Mouse (Mus musculus) myocyte (in vitro differentiated cells): Measurements from ENCODE around the gene Stra6. TPM values are rescaled to one million over a fixed set of nuclear protein-coding genes. Genes with fewer than 3 reads are reported as not detected.

Experiments
- H3K27me3 ChIP-seq: one replicate; pipeline ENCODE4 v1.6.1; 2011; ENCODE audit not compliant: control insufficient read depth, insufficient read depth, insufficient read length
- H3K36me3 ChIP-seq: one replicate; pipeline ENCODE4 v1.6.1; 2011; ENCODE audit not compliant: control insufficient read depth, insufficient read depth
- H3K4me2 ChIP-seq: one replicate; pipeline ENCODE4 v1.6.1; 2011; ENCODE audit warnings: low read depth, control low read depth
- H3K4me3 ChIP-seq: one replicate; pipeline ENCODE4 v1.5.1; 2011; ENCODE audit warnings: mild to moderate bottlenecking, control low read depth, moderate library complexity
- H3K79me2 ChIP-seq: one replicate; pipeline ENCODE4 v1.6.1; 2011; ENCODE audit not compliant: control insufficient read depth, insufficient read depth
- H3ac ChIP-seq: one replicate; pipeline ENCODE4 v1.6.1; 2011; ENCODE audit not compliant: control insufficient read depth, insufficient read length
- CEBPB ChIP-seq: IDR thresholded peaks from 2 replicates; pipeline ENCODE4 v1.6.1; 2011; ENCODE audit warnings: mild to moderate bottlenecking, moderate library complexity; ENCODE audit not compliant: poor library complexity, insufficient read depth, severe bottlenecking
- E2F4 ChIP-seq: IDR thresholded peaks from one replicate; pipeline ENCODE4 v1.6.1; 2011; ENCODE audit warnings: mild to moderate bottlenecking, control low read depth, moderate library complexity; ENCODE audit not compliant: insufficient read depth
- MAX ChIP-seq: IDR thresholded peaks from one replicate; pipeline ENCODE4 v1.6.1; 2011; ENCODE audit warnings: low read depth, mild to moderate bottlenecking, control low read depth
- MYOD1 ChIP-seq, 3 experiments: IDR thresholded peaks; one replicate each; pipeline ENCODE4 v1.6.1; 2011; ENCODE audit warnings: control low read depth in 2 of 3, low read depth in 2 of 3, mild to moderate bottlenecking in 2 of 3, moderate library complexity in 1 of 3; ENCODE audit not compliant: insufficient read length in 2 of 3, control insufficient read depth in 1 of 3
- MYOG ChIP-seq, 3 experiments: IDR thresholded peaks; one replicate each; pipeline ENCODE4 v1.6.1; 2011; ENCODE audit warnings: control low read depth in 2 of 3, low read depth in 2 of 3, mild to moderate bottlenecking in 2 of 3; ENCODE audit not compliant: insufficient read length in 2 of 3, control insufficient read depth in 1 of 3, insufficient read depth in 1 of 3
- POLR2A ChIP-seq: IDR thresholded peaks from one replicate; pipeline ENCODE4 v1.6.1; 2011; ENCODE audit warnings: low read depth, mild to moderate bottlenecking, control low read depth, moderate library complexity; ENCODE audit not compliant: insufficient read length
- POLR2AphosphoS2 ChIP-seq: IDR thresholded peaks from one replicate; pipeline ENCODE4 v1.6.1; 2011; ENCODE audit warnings: low read depth, control low read depth; ENCODE audit not compliant: insufficient read length
- REST ChIP-seq: IDR thresholded peaks from one replicate; pipeline ENCODE4 v1.6.1; 2011; ENCODE audit warnings: mild to moderate bottlenecking, control low read depth, moderate library complexity; ENCODE audit not compliant: insufficient read depth, insufficient read length
- SRF ChIP-seq: IDR thresholded peaks from one replicate; pipeline ENCODE4 v1.6.1; 2011; ENCODE audit warnings: low read depth; ENCODE audit not compliant: control insufficient read depth, insufficient read length
- TCF12 ChIP-seq: IDR thresholded peaks from one replicate; pipeline ENCODE4 v1.6.1; 2011; ENCODE audit warnings: mild to moderate bottlenecking, control low read depth; ENCODE audit not compliant: poor library complexity, insufficient read depth, severe bottlenecking
- TCF3 ChIP-seq: IDR thresholded peaks from one replicate; pipeline ENCODE4 v1.6.1; 2011; ENCODE audit warnings: low read depth, control low read depth; ENCODE audit not compliant: insufficient read length
- USF1 ChIP-seq: IDR thresholded peaks from one replicate; pipeline ENCODE4 v1.6.1; 2011; ENCODE audit warnings: low read depth, mild to moderate bottlenecking, control low read depth, moderate library complexity
- polyA plus RNA-seq: library from polyadenylated mRNA; unstranded; fragments of >200 nt; fragmentation: generic; extraction: Trizol; gene quantifications from one replicate; pipeline ENCODE4 v1.2.1, GENCODE M21; 2012; ENCODE audit warnings: missing spikeins

Gene Stra6
- polyA plus RNA-seq, 1 experiment = 0.64 TPM

DNA sequence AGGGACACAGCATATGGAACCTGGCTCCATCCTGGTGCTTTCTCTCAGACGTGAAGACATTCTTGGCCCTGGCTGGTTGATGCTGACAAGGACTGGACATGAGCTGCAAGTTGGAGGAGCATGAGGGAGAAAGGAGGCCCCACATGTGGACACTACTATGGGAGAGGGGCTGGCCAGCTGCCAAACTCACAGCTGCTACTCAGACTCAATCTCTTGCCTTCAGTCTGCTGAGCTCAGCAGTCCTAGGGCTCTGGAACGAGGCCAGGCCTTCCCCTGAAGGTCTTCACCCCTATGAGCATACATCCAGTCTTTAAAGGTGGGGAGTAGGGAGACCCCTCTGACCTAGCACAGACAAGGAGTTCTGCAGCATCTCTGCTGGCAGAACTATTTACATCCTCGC is 91.8 kb downstream of the Stra6 start:
- H3ac ChIP-seq = no peak overlapping the region
- TF ChIP-seq MYOD1 (IDR thresholded peaks at IDR 0.05; ENCODE audit: control insufficient read depth in 1 of 3, insufficient read length in 2 of 3, low read depth in 2 of 3) (peak in 2 of 3 experiments; percentile 77 to 82), MYOG (IDR thresholded peaks at IDR 0.05; ENCODE audit: control insufficient read depth in 1 of 3, insufficient read depth in 1 of 3, insufficient read length in 2 of 3, low read depth in 2 of 3) (peak in 1 of 3 experiments; percentile 42), E2F4 (no peak)
- H3K4me2 ChIP-seq = peak overlapping the region; percentile 12
- no peaks in the 10 kb centered on the region for H3K36me3 ChIP-seq
- no peaks in the 10 kb centered on the region for H3K79me2 ChIP-seq
- no peaks in the 10 kb centered on the region for H3K27me3 ChIP-seq
- no peak overlapping the region for H3K4me3 ChIP-seq

DNA sequence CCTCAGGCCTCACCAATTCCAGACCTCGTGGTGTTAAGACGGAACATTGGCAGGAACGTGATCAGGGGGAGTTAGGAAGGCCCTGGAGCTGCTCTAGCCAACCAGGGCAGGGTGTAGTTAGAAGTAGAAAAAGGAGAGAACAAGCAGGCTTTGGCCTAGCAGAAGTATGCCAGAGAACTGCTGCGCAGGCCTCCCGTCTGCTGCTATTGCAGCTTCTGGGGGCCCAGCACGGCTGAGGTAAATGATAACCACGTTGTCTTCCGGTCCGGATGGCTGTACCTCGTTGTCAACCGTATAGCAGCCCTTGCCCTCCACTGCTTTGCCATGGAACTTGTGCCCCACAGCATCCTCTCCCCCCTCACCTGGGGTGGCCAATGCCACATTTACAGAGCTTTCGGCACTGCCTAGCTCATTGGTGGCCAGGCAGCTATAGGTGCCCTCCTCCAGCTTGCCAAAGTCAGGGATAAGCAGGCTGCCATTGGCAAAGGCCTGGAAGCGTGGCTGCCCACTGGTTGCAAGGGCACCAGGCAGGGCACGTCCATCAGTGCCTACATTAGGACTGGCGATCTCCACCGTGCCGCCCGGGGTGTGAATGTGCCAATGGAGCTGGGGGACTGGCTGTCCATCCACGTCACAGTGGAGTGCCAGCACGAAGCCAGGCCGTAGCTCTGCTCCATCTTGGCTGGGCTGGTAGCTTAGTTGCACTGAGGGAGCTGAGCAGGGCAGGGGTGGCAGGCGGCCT is 93.4 kb downstream of the Stra6 start:
- Histone ChIP-seq H3K4me3 (no peak overlapping the region), H3K4me2 (peak overlapping the region; percentile 71), H3K79me2 (no peaks in the 10 kb centered on the region), H3ac (peak overlapping the region; percentile 23), H3K36me3 (no peaks in the 10 kb centered on the region), H3K27me3 (no peaks in the 10 kb centered on the region)
- TF ChIP-seq SRF (no peak), USF1 (no peak), MYOD1 (IDR thresholded peaks at IDR 0.05; ENCODE audit: control insufficient read depth in 1 of 3, insufficient read length in 2 of 3, low read depth in 2 of 3) (no peak), E2F4 (no peak), CEBPB (no peak), POLR2A (no peak), MYOG (IDR thresholded peaks at IDR 0.05; ENCODE audit: control insufficient read depth in 1 of 3, insufficient read depth in 1 of 3, insufficient read length in 2 of 3, low read depth in 2 of 3) (no peak), MAX (no peak)

DNA sequence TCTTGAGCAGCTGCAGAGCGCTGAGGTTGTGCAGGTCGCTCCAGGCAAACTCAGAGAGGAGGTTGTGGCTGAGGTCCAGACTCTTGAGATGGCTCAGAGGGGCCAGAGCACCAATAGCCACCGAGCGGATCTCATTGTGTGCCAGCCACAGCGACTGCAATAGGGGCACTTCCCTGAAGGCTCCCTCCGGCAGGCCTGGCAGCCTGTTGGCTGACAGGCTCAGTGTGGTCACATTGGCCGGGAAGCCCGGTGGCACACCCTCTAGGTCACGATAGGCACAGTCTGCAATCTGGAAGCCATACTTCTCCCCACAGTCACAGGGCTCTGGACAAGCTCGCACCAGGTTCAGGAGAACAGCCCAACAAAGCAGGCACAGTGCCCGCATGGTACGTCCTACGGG is 94.2 kb downstream of the Stra6 start:
- Histone ChIP-seq H3K4me3 (peak overlapping the region; percentile 5), H3K36me3 (no peaks in the 10 kb centered on the region), H3K79me2 (no peaks in the 10 kb centered on the region), H3K4me2 (peak overlapping the region; percentile 71), H3K27me3 (no peaks in the 10 kb centered on the region), H3ac (peak overlapping the region; percentile 23)
- TF ChIP-seq TCF3 = no peak
- no peak for TF ChIP-seq CEBPB
- TF ChIP-seq POLR2AphosphoS2 = no peak
- TF ChIP-seq MYOD1 (IDR thresholded peaks at IDR 0.05; ENCODE audit: control insufficient read depth in 1 of 3, insufficient read length in 2 of 3, low read depth in 2 of 3) = no peak
- no peak for TF ChIP-seq TCF12
- no peak for TF ChIP-seq SRF
- no peak for TF ChIP-seq MYOG (IDR thresholded peaks at IDR 0.05; ENCODE audit: control insufficient read depth in 1 of 3, insufficient read depth in 1 of 3, insufficient read length in 2 of 3, low read depth in 2 of 3)
- TF ChIP-seq POLR2A = no peak
- no peak for TF ChIP-seq REST
- TF ChIP-seq USF1 = no peak
- no peak for TF ChIP-seq MAX
- no peak for TF ChIP-seq E2F4

DNA sequence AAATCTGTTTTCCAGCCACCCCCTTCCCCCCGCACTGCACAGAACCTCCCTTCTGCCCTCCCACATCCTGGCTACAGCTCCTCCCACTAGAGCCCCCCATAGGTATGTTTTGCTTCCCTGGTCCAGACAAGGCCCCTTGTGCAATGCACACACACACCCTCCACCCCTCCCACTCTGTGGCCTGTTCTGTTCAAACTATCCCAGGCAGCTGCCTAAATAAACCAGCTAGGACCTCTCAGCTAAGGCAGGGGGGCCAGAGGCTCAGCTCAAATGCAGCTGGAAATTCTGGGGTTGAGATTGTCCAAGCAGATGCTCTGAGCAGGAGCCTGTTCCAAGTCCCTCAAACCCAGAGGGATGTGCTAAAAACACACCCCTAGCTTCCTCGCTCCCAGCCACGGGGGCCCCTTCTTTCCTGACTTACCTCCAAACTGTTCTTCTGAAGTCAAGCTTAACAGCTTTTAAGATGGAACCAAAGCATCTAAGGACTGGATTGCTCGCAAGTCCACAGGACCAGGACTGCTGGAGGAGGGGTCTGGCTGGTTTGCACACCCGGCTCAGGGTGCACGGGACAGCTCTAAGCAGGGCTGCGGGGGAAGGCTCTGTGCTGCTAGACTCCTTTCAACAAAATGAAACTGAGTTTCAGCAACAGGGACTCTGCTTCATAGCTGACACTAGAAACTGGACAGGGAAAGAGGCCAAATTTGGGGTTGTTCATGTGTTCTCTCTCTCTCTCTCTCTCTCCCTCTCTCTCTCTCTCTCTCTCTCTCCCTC is 95.1 kb downstream of the Stra6 start:
- no peaks in the 10 kb centered on the region for H3K79me2 ChIP-seq
- H3K4me2 ChIP-seq = peak overlapping the region; percentile 71
- no peak overlapping the region for H3ac ChIP-seq
- H3K4me3 ChIP-seq = peak overlapping the region; percentile 5
- no peak for TF ChIP-seq E2F4
- peak; percentile 42 for TF ChIP-seq SRF
- no peaks in the 10 kb centered on the region for H3K36me3 ChIP-seq
- no peaks in the 10 kb centered on the region for H3K27me3 ChIP-seq

DNA sequence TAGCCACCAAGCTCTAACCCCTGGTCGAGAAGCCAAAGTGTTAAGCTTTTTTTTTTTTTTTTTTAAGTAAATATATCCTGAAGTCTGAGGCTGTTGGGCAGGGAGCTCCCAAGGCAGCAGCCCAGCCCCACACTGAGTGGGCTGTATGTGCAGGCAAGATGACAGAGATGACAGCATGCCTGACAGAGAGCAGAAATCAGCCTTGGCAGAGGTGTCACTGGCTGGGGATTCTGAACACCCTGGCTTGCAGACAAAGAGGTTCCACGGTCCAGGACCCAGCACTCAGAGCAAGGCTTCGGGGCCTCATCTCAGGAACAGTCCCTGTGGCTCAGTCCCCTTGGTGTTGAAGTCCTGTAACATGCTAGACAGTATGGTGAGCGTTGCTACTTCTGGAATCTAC is 96.3 kb downstream of the Stra6 start:
- H3K27me3 ChIP-seq = no peaks in the 10 kb centered on the region
- H3K4me2 ChIP-seq = peak overlapping the region; percentile 71
- H3K79me2 ChIP-seq = no peaks in the 10 kb centered on the region
- H3K36me3 ChIP-seq = no peaks in the 10 kb centered on the region
- no peak overlapping the region for H3ac ChIP-seq
- H3K4me3 ChIP-seq = no peak overlapping the region
- no peak for TF ChIP-seq SRF
- TF ChIP-seq POLR2AphosphoS2 = no peak
- TF ChIP-seq E2F4 = no peak
- no peak for TF ChIP-seq MAX
- no peak for TF ChIP-seq REST
- TF ChIP-seq TCF3 = no peak
- no peak for TF ChIP-seq POLR2A
- TF ChIP-seq MYOG (IDR thresholded peaks at IDR 0.05; ENCODE audit: control insufficient read depth in 1 of 3, insufficient read depth in 1 of 3, insufficient read length in 2 of 3, low read depth in 2 of 3) = no peak
- TF ChIP-seq MYOD1 (IDR thresholded peaks at IDR 0.05; ENCODE audit: control insufficient read depth in 1 of 3, insufficient read length in 2 of 3, low read depth in 2 of 3) = no peak
- no peak for TF ChIP-seq USF1
- no peak for TF ChIP-seq CEBPB
- no peak for TF ChIP-seq TCF12
